Mouse (Mus musculus) C2C12 (cell line): Measurements from ENCODE around the gene Dst. TPM values are rescaled to one million over a fixed set of nuclear protein-coding genes. Genes with fewer than 3 reads are reported as not detected.

Source experiments
- H3K27me3 ChIP-seq: one replicate; pipeline ENCODE4 v1.6.1; 2011; ENCODE audit not compliant: control insufficient read depth, insufficient read depth, insufficient read length
- H3K36me3 ChIP-seq: one replicate; pipeline ENCODE4 v1.6.1; 2011; ENCODE audit not compliant: control insufficient read depth, insufficient read depth
- H3K4me3 ChIP-seq: one replicate; pipeline ENCODE4 v1.5.1; 2011; ENCODE audit warnings: mild to moderate bottlenecking, control low read depth; ENCODE audit not compliant: poor library complexity, insufficient read depth, severe bottlenecking
- H3K79me2 ChIP-seq: one replicate; pipeline ENCODE4 v1.6.1; 2011; ENCODE audit not compliant: control insufficient read depth, insufficient read depth
- H3K79me3 ChIP-seq: one replicate; pipeline ENCODE4 v1.6.1; 2011; ENCODE audit warnings: low read depth, control low read depth
- H3ac ChIP-seq: one replicate; pipeline ENCODE3; 2011; ENCODE audit warnings: low read depth; ENCODE audit not compliant: control insufficient read depth, insufficient read length
- CEBPB ChIP-seq: IDR thresholded peaks from one replicate; pipeline ENCODE4 v1.6.1; 2011; ENCODE audit warnings: low read depth, mild to moderate bottlenecking, control low read depth, moderate library complexity
- CTCF ChIP-seq: IDR thresholded peaks from one replicate; pipeline ENCODE4 v1.5.1; 2011; ENCODE audit not compliant: control insufficient read depth, insufficient read depth, insufficient read length
- FOSL1 ChIP-seq: IDR thresholded peaks from one replicate; pipeline ENCODE4 v1.8.0; 2011; ENCODE audit warnings: mild to moderate bottlenecking, low read length; ENCODE audit not compliant: poor library complexity, insufficient read depth, severe bottlenecking
- MAX ChIP-seq: IDR thresholded peaks from one replicate; pipeline ENCODE4 v1.6.1; 2011; ENCODE audit warnings: mild to moderate bottlenecking, control low read depth
- MYOD1 ChIP-seq: IDR thresholded peaks from one replicate; pipeline ENCODE4 v1.6.1; 2011; ENCODE audit warnings: low read depth; ENCODE audit not compliant: control insufficient read depth, insufficient read length
- MYOG ChIP-seq: IDR thresholded peaks from one replicate; pipeline ENCODE4 v1.6.1; 2011; ENCODE audit not compliant: control insufficient read depth, insufficient read length; ENCODE audit errors: extremely low read depth
- USF1 ChIP-seq: IDR thresholded peaks from one replicate; pipeline ENCODE4 v1.6.1; 2011; ENCODE audit warnings: low read depth, mild to moderate bottlenecking, control low read depth, moderate library complexity
- polyA plus RNA-seq: library from polyadenylated mRNA; unstranded; fragments of >200 nt; fragmentation: generic; extraction: Trizol; gene quantifications from one replicate; pipeline ENCODE4 v1.2.1, GENCODE M21; 2012; ENCODE audit warnings: missing spikeins

Gene Dst
- polyA plus RNA-seq, 1 experiment, result 26.5 TPM

- H3K79me3 ChIP-seq, result peaks cover 77% of the 10 kb centered on the region
- no peak overlapping the region for H3ac ChIP-seq
- TF ChIP-seq MYOG, result no peak
- no peak for TF ChIP-seq CTCF
- no peak for TF ChIP-seq USF1
- TF ChIP-seq MYOD1, result no peak
- TF ChIP-seq MAX, result no peak
- TF ChIP-seq FOSL1, result no peak
- no peak for TF ChIP-seq CEBPB
- H3K4me3 ChIP-seq, result no peak overlapping the region
- H3K27me3 ChIP-seq, result no peaks in the 10 kb centered on the region
- H3K79me2 ChIP-seq, result peaks cover 98% of the 10 kb centered on the region
- no peaks in the 10 kb centered on the region for H3K36me3 ChIP-seq
Measured at GRCm38 (mm10) chr1:34070474-34070873, 162.4 kb downstream of the Dst start.

DNA sequence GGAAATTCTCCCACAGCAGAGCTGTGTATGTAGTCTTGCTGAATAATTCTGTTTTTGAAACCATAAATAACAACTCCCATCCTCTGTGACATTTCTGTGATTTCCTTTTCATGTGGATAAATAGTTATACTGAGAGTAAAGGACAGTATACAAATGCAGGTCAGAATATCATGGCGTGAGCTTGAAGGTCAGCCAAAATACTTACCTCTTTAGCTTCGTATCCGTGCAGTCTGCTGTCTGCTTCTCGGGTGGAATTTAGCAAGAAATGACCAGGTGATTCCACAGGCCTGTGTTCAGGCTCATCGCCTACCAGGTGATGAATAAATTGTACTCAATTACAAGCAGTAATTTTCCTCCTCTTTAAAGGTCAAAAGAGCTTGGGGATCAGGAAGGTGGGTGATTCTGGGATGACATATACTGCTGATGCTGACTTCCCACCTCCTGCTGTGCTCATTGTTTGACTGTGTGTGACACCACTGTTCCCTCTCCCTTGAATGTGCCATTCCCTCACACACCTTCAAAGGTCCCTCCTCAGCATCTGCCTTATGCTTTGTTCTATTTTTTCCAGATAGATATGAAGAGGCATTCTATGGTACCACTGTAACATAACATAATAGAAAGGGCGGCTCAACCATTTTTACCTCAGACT, 163.1 kb downstream of the Dst start:
- H3K36me3 ChIP-seq, result no peaks in the 10 kb centered on the region
- TF ChIP-seq MYOD1 (no peak), FOSL1 (no peak), MAX (no peak), CTCF (no peak), MYOG (no peak), CEBPB (no peak), USF1 (no peak)
- H3K27me3 ChIP-seq, result no peaks in the 10 kb centered on the region
- peaks cover 98% of the 10 kb centered on the region for H3K79me2 ChIP-seq
- peaks cover 78% of the 10 kb centered on the region for H3K79me3 ChIP-seq
- H3K4me3 ChIP-seq, result no peak overlapping the region
- no peak overlapping the region for H3ac ChIP-seq

GRCm38 (mm10) chr1:34072262-34072661, 164.2 kb downstream of the Dst start:
- H3K79me3 ChIP-seq, result peaks cover 79% of the 10 kb centered on the region
- no peaks in the 10 kb centered on the region for H3K27me3 ChIP-seq
- H3ac ChIP-seq, result no peak overlapping the region
- no peak for TF ChIP-seq CTCF
- no peak for TF ChIP-seq MAX
- no peak for TF ChIP-seq CEBPB
- TF ChIP-seq MYOD1, result no peak
- no peak for TF ChIP-seq MYOG
- TF ChIP-seq FOSL1, result no peak
- no peak for TF ChIP-seq USF1
- no peaks in the 10 kb centered on the region for H3K36me3 ChIP-seq
- no peak overlapping the region for H3K4me3 ChIP-seq
- peaks cover 98% of the 10 kb centered on the region for H3K79me2 ChIP-seq

- H3K36me3 ChIP-seq, result no peaks in the 10 kb centered on the region
- H3K27me3 ChIP-seq, result no peaks in the 10 kb centered on the region
- H3K79me3 ChIP-seq, result peaks cover 77% of the 10 kb centered on the region
- peaks cover 95% of the 10 kb centered on the region for H3K79me2 ChIP-seq
- H3K4me3 ChIP-seq, result no peak overlapping the region
- no peak for TF ChIP-seq MYOG
- peak; percentile 59 for TF ChIP-seq FOSL1
- no peak for TF ChIP-seq MAX
- no peak for TF ChIP-seq CEBPB
- TF ChIP-seq CTCF, result no peak
- no peak overlapping the region for H3ac ChIP-seq
Measured at GRCm38 (mm10) chr1:34073436-34074169, 165.6 kb downstream of the Dst start.

- Histone ChIP-seq H3K79me2 (peaks cover 86% of the 10 kb centered on the region), H3ac (no peak overlapping the region), H3K36me3 (no peaks in the 10 kb centered on the region), H3K79me3 (peaks cover 68% of the 10 kb centered on the region), H3K4me3 (no peak overlapping the region), H3K27me3 (no peaks in the 10 kb centered on the region)
- TF ChIP-seq MAX (no peak), CTCF (no peak), MYOD1 (no peak), CEBPB (no peak), MYOG (no peak), FOSL1 (no peak), USF1 (no peak)
Measured at GRCm38 (mm10) chr1:34074245-34075187, 166.5 kb downstream of the Dst start.
